Mouse (Mus musculus) heart, embryonic 12.5 days (tissue): Measurements from ENCODE around the gene Dock2. TPM values are rescaled to one million over a fixed set of nuclear protein-coding genes. Genes with fewer than 3 reads are reported as not detected.

Source experiments
- ATAC-seq: fragments of 200-750 bp; cut with Nextera tagmentation; 2 replicates; pipeline ENCODE4 v1.8.0; 2017; ENCODE audit warnings: moderate TSS enrichment, moderate library complexity; ENCODE audit not compliant: insufficient number of reproducible peaks, low FRiP score
- H3K27ac ChIP-seq: fragments of 300-500 bp; sonication (generic); 2 replicates; pipeline ENCODE4 v1.5.1; 2016; ENCODE audit warnings: mild to moderate bottlenecking, moderate library complexity; ENCODE audit not compliant: poor library complexity, severe bottlenecking
- H3K27me3 ChIP-seq: fragments of 300-500 bp; sonication (generic); replicated peaks from 2 replicates; pipeline ENCODE4 v1.6.1; 2016; ENCODE audit warnings: mild to moderate bottlenecking, moderate library complexity
- H3K36me3 ChIP-seq: fragments of 300-500 bp; sonication (generic); 2 replicates; pipeline ENCODE4 v1.6.1; 2016; ENCODE audit warnings: mild to moderate bottlenecking, moderate library complexity
- H3K4me1 ChIP-seq: fragments of 300-500 bp; sonication (generic); replicated peaks from 2 replicates; pipeline ENCODE4 v1.6.1; 2016; ENCODE audit warnings: mild to moderate bottlenecking
- H3K4me2 ChIP-seq: fragments of 300-500 bp; sonication (generic); 2 replicates; pipeline ENCODE4 v1.6.1; 2016; ENCODE audit warnings: mild to moderate bottlenecking, moderate library complexity
- H3K4me3 ChIP-seq: fragments of 300-500 bp; sonication (generic); 2 replicates; pipeline ENCODE4 v1.5.1; 2016; ENCODE audit warnings: mild to moderate bottlenecking
- H3K9ac ChIP-seq: fragments of 300-500 bp; sonication (generic); 2 replicates; pipeline ENCODE4 v1.6.1; 2016; ENCODE audit warnings: mild to moderate bottlenecking, moderate library complexity
- H3K9me3 ChIP-seq: fragments of 300-500 bp; sonication (generic); replicated peaks from 2 replicates; pipeline ENCODE4 v1.6.1; 2016; ENCODE audit warnings: mild to moderate bottlenecking, moderate library complexity
- WGBS: fragments of 180-500 bp; shearing (Covaris S2); methylation state at CpG from one replicate; pipeline ENCODE4 v1.1.7; 2016; 5-methylcytosine and 5-hydroxymethylcytosine counted together
- polyA plus RNA-seq: library from polyadenylated mRNA; unstranded; fragments of >200 nt; fragmentation: Nextera tagmentation; extraction: Ambion mirVana; gene quantifications from 2 replicates; pipeline ENCODE4 v1.2.1, GENCODE M21; 2016

Dock2 gene
- polyA plus RNA-seq, 1 experiment from 2014 or later: 0.42 TPM

DNA sequence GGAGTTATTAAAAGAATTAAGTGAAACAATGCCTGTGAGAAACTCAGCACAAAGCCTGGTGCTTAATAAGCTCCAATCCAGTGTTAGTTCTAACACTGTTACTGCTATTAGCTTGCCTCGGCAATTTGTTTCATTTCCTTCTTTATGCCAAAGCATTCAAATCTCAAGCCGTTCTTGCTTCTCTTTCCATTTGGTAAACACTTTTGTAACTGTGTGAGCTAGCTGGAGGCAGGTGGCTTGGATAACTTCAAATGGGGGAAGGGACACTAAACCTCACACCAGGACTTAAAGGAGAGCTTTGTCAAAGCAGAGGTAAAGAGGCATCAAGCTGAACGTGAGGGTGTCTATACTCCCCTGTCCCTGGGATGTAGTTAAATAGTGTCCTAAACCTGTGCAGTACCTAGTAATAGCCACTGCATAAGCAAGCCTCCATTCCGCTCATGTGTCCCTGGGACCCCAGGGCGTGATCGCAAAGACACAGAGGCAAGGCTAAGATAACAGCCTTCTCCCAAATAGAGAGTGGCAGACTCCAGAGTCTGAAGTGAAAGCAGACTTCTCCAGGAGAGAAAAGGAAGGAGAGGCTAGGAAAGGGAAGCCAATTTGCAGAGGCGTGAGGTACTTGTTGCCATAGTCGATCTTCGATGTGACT is 56.9 kb downstream of the Dock2 start:
- H3K4me3 ChIP-seq: no peak overlapping the region
- no peaks in the 10 kb centered on the region for H3K36me3 ChIP-seq

DNA sequence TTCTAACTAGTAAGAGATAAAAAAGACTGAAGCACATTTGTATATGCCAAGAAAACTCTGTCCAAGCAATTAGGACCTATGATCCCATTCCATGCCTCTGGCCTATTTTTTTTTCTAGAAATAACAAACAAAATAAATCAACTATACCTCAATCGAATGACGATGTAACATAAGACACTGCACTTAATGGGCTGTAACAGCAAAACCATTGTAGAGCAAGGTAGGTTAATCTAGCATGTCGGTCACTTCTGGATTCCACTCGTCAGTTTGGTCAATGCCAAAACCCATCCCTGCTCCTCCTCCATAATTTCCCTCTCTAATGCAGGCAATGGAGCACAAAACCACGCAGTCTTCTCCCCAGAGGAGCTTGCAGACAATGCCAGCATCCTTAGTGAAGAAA is 70.3 kb downstream of the Dock2 start:
- no peaks in the 10 kb centered on the region for H3K36me3 ChIP-seq
- H3K4me3 ChIP-seq: no peak overlapping the region
- no peak overlapping the region for H3K27ac ChIP-seq
- no peak for ATAC-seq
- WGBS: 78% methylated on average over 5 of the region's 5 CpGs
- no peaks in the 10 kb centered on the region for H3K27me3 ChIP-seq
- no peaks in the 10 kb centered on the region for H3K4me1 ChIP-seq
- H3K9ac ChIP-seq: no peak overlapping the region
- no peak overlapping the region for H3K4me2 ChIP-seq
- no peaks in the 10 kb centered on the region for H3K9me3 ChIP-seq

More for the DNA sequence above, 56.9 kb downstream of the Dock2 start:
- Histone ChIP-seq H3K4me2 (no peak overlapping the region), H3K27me3 (no peaks in the 10 kb centered on the region), H3K4me1 (no peaks in the 10 kb centered on the region), H3K27ac (no peak overlapping the region), H3K9ac (no peak overlapping the region), H3K9me3 (no peaks in the 10 kb centered on the region)
- ATAC-seq: no peak
- WGBS: 80% methylated on average over 9 of the region's 9 CpGs

- H3K27ac ChIP-seq: no peak overlapping the region
- H3K9me3 ChIP-seq: no peaks in the 10 kb centered on the region
- H3K27me3 ChIP-seq: no peaks in the 10 kb centered on the region
- no peak overlapping the region for H3K9ac ChIP-seq
- no peak overlapping the region for H3K4me3 ChIP-seq
- H3K36me3 ChIP-seq: no peaks in the 10 kb centered on the region
- no peak overlapping the region for H3K4me2 ChIP-seq
- no peaks in the 10 kb centered on the region; the same call in 1 of the 2 replicates for H3K4me1 ChIP-seq
- no peak for ATAC-seq
- WGBS: 88% methylated on average over 11 of the region's 11 CpGs
These were observed 75.4 kb downstream of the Dock2 start for GRCm38 (mm10) chr11:34708278-34708677.

DNA sequence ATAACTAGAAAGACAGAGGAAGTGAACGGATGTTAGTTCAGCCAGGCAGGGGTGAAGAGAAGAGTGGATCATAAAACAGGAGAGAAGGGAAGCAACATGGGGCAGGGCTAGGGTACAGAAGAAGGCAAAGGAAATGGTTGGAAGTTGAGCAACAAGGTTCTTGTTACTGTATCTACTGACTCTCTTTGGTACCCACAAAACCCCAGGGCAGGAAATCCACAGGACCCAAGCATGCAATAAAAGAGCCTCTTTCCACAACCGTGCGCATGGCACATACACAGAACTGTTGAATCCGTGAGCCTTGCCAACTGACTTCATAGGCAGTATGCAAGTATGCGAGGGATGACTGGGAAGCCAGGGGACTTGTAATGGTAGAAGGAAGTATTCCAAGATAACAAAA is 76.3 kb downstream of the Dock2 start:
- Histone ChIP-seq H3K27me3 (no peaks in the 10 kb centered on the region), H3K36me3 (no peaks in the 10 kb centered on the region), H3K9ac (no peak overlapping the region), H3K4me2 (no peak overlapping the region), H3K4me1 (no peaks in the 10 kb centered on the region; the same call in 1 of the 2 replicates), H3K4me3 (no peak overlapping the region), H3K27ac (no peak overlapping the region), H3K9me3 (no peaks in the 10 kb centered on the region)
- ATAC-seq: no peak
- WGBS: 81% methylated on average over 5 of the region's 5 CpGs

DNA sequence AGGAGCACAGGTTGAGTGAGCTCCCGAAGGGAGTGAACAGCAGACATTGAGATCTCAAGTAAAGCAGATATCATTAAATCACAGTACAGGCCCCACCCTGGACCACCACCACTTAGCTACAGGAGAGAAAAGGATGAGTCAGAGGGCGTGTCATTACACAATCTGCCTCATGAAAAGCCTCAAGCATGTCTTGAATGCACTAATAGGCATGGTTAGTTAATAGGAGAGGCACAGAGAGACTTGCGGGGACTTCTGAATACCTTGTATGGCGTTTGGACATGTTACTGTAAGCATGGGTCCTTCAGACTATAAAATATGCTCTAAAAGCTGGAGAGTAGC is 78.6 kb downstream of the Dock2 start:
- H3K9ac ChIP-seq: no peak overlapping the region
- no peaks in the 10 kb centered on the region for H3K9me3 ChIP-seq
- no peaks in the 10 kb centered on the region for H3K36me3 ChIP-seq
- WGBS: 77% methylated on average over 4 of the region's 4 CpGs
- no peaks in the 10 kb centered on the region for H3K27me3 ChIP-seq
- H3K4me2 ChIP-seq: no peak overlapping the region
- no peak for ATAC-seq
- H3K4me3 ChIP-seq: no peak overlapping the region
- no peak overlapping the region for H3K27ac ChIP-seq
- H3K4me1 ChIP-seq: no peaks in the 10 kb centered on the region; the same call in 1 of the 2 replicates

- Histone ChIP-seq H3K9ac (no peak overlapping the region), H3K4me3 (no peak overlapping the region)
These were observed 79.1 kb downstream of the Dock2 start for GRCm38 (mm10) chr11:34704384-34705107.

GRCm38 (mm10) chr11:34703851-34704250 is 79.8 kb downstream of the Dock2 start:
- H3K9me3 ChIP-seq: no peaks in the 10 kb centered on the region
- H3K36me3 ChIP-seq: no peaks in the 10 kb centered on the region
- H3K27ac ChIP-seq: no peak overlapping the region
- no peak overlapping the region for H3K4me2 ChIP-seq
- no peaks in the 10 kb centered on the region; the same call in 1 of the 2 replicates for H3K4me1 ChIP-seq
- no peaks in the 10 kb centered on the region for H3K27me3 ChIP-seq
- no peak for ATAC-seq
- no peak overlapping the region for H3K4me3 ChIP-seq
- WGBS: 50% methylated on average over 6 of the region's 6 CpGs
- no peak overlapping the region for H3K9ac ChIP-seq

More at GRCm38 (mm10) chr11:34704384-34705107, 79.1 kb downstream of the Dock2 start:
- no peak for ATAC-seq
- Histone ChIP-seq H3K9me3 (no peaks in the 10 kb centered on the region), H3K27ac (no peak overlapping the region), H3K27me3 (no peaks in the 10 kb centered on the region), H3K4me2 (no peak overlapping the region), H3K36me3 (no peaks in the 10 kb centered on the region), H3K4me1 (no peaks in the 10 kb centered on the region; the same call in 1 of the 2 replicates)
- 57% methylated on average over 8 of the region's 8 CpGs for WGBS

DNA sequence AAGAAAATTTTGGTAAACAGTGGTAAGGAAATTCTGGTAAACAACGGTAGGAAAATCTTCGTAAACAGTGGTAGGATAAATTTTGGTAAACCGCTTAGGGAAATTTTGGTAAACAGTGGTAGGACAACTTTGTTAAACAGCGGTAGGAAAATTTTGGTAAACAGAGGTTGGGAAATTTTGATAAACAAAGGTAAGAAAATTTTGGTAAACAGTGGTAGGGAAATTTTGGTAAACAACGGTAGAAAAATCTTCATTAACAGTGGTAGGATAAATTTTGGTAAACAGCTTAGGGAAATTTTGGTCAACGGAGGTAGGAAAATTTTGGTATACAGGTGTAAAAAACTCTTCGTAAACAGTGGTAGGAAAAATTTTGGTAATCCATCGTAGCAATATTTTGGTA is 101.9 kb downstream of the Dock2 start:
- no peak overlapping the region for H3K9ac ChIP-seq
- no peak overlapping the region for H3K27ac ChIP-seq
- H3K4me2 ChIP-seq: no peak overlapping the region
- WGBS: 47% methylated on average over 8 of the region's 8 CpGs
- no peaks in the 10 kb centered on the region for H3K4me1 ChIP-seq
- no peaks in the 10 kb centered on the region for H3K36me3 ChIP-seq
- peak; percentile 81 for ATAC-seq
- H3K4me3 ChIP-seq: no peak overlapping the region
- H3K9me3 ChIP-seq: no peaks in the 10 kb centered on the region
- H3K27me3 ChIP-seq: no peaks in the 10 kb centered on the region

DNA sequence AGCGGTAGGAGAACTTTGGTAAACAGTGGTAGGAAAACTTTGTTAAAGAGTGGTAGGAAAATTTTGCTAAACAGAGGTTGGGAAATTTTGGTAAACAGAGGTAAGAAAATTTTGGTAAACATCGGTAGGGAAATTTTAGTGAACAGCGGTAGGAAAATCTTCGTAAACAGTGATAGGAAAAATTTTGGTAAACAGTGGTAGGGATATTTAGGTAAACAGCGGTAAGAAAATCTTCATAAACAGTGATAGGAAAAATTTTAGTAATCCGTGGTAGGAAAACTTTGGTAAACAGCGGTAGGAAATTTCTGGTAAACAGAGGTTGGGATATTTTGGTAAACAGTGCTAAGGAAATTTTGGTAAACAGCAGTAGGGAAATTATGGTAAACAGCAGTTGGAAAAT is 239.1 kb downstream of the Dock2 start:
- Histone ChIP-seq H3K4me2 (no peak overlapping the region), H3K4me1 (no peaks in the 10 kb centered on the region), H3K9ac (no peak overlapping the region), H3K4me3 (no peak overlapping the region), H3K27me3 (no peaks in the 10 kb centered on the region), H3K36me3 (no peaks in the 10 kb centered on the region), H3K9me3 (peaks cover 7% of the 10 kb centered on the region), H3K27ac (no peak overlapping the region)
- 0 out of 2 replicates have a peak, but pooled peaks have one; percentile 48 for ATAC-seq
- 67% methylated on average over 7 of the region's 7 CpGs for WGBS

- ATAC-seq: no peak
- Histone ChIP-seq H3K9ac (no peak overlapping the region), H3K27me3 (no peaks in the 10 kb centered on the region), H3K9me3 (no peaks in the 10 kb centered on the region), H3K4me3 (no peak overlapping the region), H3K4me1 (no peaks in the 10 kb centered on the region), H3K4me2 (no peak overlapping the region), H3K36me3 (no peaks in the 10 kb centered on the region), H3K27ac (no peak overlapping the region)
- 83% methylated on average over 10 of the region's 10 CpGs for whole genome bisulfite sequencing
These were observed 251.6 kb downstream of the Dock2 start for GRCm38 (mm10) chr11:34532131-34532530.

DNA sequence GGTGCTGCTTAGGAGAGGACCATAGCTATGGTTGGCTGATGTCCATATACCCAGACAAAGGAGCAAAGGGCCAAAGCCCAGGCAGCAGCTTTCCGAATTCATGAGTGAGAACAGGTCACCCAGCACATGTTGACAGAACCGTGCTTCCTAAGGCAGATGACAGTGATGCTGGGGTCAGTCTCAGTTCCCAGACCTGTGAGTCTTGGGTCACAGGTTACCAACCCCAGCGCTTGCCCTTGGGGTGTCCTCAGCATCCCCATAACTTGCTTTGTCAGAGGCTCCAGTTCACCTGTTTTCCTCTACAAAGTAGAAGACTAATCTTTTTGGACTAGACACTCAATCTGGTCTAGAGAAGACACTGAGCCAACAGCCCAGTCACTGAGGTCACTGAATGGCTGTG is 252.7 kb downstream of the Dock2 start:
- no peak overlapping the region for H3K27ac ChIP-seq
- no peak overlapping the region for H3K4me3 ChIP-seq
- H3K27me3 ChIP-seq: no peaks in the 10 kb centered on the region
- H3K9me3 ChIP-seq: no peaks in the 10 kb centered on the region
- H3K4me2 ChIP-seq: no peak overlapping the region
- H3K4me1 ChIP-seq: no peaks in the 10 kb centered on the region
- WGBS: 78% methylated on average over 3 of the region's 3 CpGs
- no peaks in the 10 kb centered on the region for H3K36me3 ChIP-seq
- no peak overlapping the region for H3K9ac ChIP-seq
- ATAC-seq: no peak
